Mouse (Mus musculus): ENCODE data around the gene Efcab9. TPM values are rescaled to one million over a fixed set of nuclear protein-coding genes. Genes with fewer than 3 reads are reported as not detected.

The Efcab9 gene
- polyA plus RNA-seq, 1 experiment = not detected

- Histone ChIP-seq H3K27ac (ENCODE audit: insufficient read depth, low read depth, low read length) (no peak overlapping the region), H3K4me3 (ENCODE audit: insufficient read depth, low read depth, low read length) (no peak overlapping the region), H3K27me3 (replicated peaks; ENCODE audit: control insufficient read depth, insufficient read depth, low read length) (no peaks in the 10 kb centered on the region), H3K36me3 (ENCODE audit: control insufficient read depth, insufficient read depth, low read length) (no peaks in the 10 kb centered on the region), H3K4me1 (ENCODE audit: control insufficient read depth, insufficient read depth, low read length) (peaks cover 3% of the 10 kb centered on the region; the same call in 1 of the 2 replicates)
- no peak for TF ChIP-seq CTCF (conservative IDR thresholded peaks at IDR 0.05; ENCODE audit: insufficient read depth, insufficient read length, low read depth, low read length)
- TF ChIP-seq POLR2A (IDR thresholded peaks at IDR 0.05; ENCODE audit: low read depth, low read length) = no peak
- no peak for DNase-seq
- 87% methylated on average over 10 of the region's 10 CpGs for WGBS
Observed at GRCm38 (mm10) chr11:32556333-32556990, 24.6 kb upstream of the Efcab9 start.

- Histone ChIP-seq H3K27me3 (replicated peaks; ENCODE audit: control insufficient read depth, insufficient read depth, low read length) (no peaks in the 10 kb centered on the region), H3K4me1 (ENCODE audit: control insufficient read depth, insufficient read depth, low read length) (peaks cover 3% of the 10 kb centered on the region; the same call in 1 of the 2 replicates), H3K27ac (ENCODE audit: insufficient read depth, low read depth, low read length) (no peak overlapping the region), H3K4me3 (ENCODE audit: insufficient read depth, low read depth, low read length) (no peak overlapping the region), H3K36me3 (ENCODE audit: control insufficient read depth, insufficient read depth, low read length) (no peaks in the 10 kb centered on the region)
- 89% methylated on average over 12 of the region's 12 CpGs for WGBS
- TF ChIP-seq POLR2A (IDR thresholded peaks at IDR 0.05; ENCODE audit: low read depth, low read length) (no peak), CTCF (conservative IDR thresholded peaks at IDR 0.05; ENCODE audit: insufficient read depth, insufficient read length, low read depth, low read length) (no peak)
- peak; percentile 56 for DNase-seq
Observed at GRCm38 (mm10) chr11:32555103-32555689, 23.3 kb upstream of the Efcab9 start.

GRCm38 (mm10) chr11:32554141-32555091, 22.5 kb upstream of the Efcab9 start:
- Histone ChIP-seq H3K36me3 (ENCODE audit: control insufficient read depth, insufficient read depth, low read length) (no peaks in the 10 kb centered on the region), H3K4me3 (ENCODE audit: insufficient read depth, low read depth, low read length) (no peak overlapping the region), H3K4me1 (ENCODE audit: control insufficient read depth, insufficient read depth, low read length) (peaks cover 3% of the 10 kb centered on the region; the same call in 1 of the 2 replicates), H3K27me3 (replicated peaks; ENCODE audit: control insufficient read depth, insufficient read depth, low read length) (no peaks in the 10 kb centered on the region), H3K27ac (ENCODE audit: insufficient read depth, low read depth, low read length) (0 out of 2 replicates have a peak overlapping the region, but pooled peaks have one; percentile 54)
- DNase-seq = no peak
- WGBS = 73% methylated on average over 14 of the region's 14 CpGs
- TF ChIP-seq POLR2A (IDR thresholded peaks at IDR 0.05; ENCODE audit: low read depth, low read length) (no peak), CTCF (conservative IDR thresholded peaks at IDR 0.05; ENCODE audit: insufficient read depth, insufficient read length, low read depth, low read length) (no peak)

- 65% methylated on average over 14 of the region's 14 CpGs for WGBS
- TF ChIP-seq CTCF (conservative IDR thresholded peaks at IDR 0.05; ENCODE audit: insufficient read depth, insufficient read length, low read depth, low read length) = no peak
- Histone ChIP-seq H3K36me3 (ENCODE audit: control insufficient read depth, insufficient read depth, low read length) (no peaks in the 10 kb centered on the region), H3K4me3 (ENCODE audit: insufficient read depth, low read depth, low read length) (no peak overlapping the region), H3K27ac (ENCODE audit: insufficient read depth, low read depth, low read length) (peak overlapping the region; percentile 54), H3K4me1 (ENCODE audit: control insufficient read depth, insufficient read depth, low read length) (peaks cover 3% of the 10 kb centered on the region; the same call in 1 of the 2 replicates), H3K27me3 (replicated peaks; ENCODE audit: control insufficient read depth, insufficient read depth, low read length) (no peaks in the 10 kb centered on the region)
- no peak for DNase-seq
Observed at GRCm38 (mm10) chr11:32553311-32554140, 21.6 kb upstream of the Efcab9 start.

- no peaks in the 10 kb centered on the region for H3K36me3 ChIP-seq (ENCODE audit: control insufficient read depth, insufficient read depth, low read length)
- DNase-seq = peak; percentile 69
- H3K27me3 ChIP-seq (replicated peaks; ENCODE audit: control insufficient read depth, insufficient read depth, low read length) = no peaks in the 10 kb centered on the region
- H3K4me1 ChIP-seq (ENCODE audit: control insufficient read depth, insufficient read depth, low read length) = peaks cover 3% of the 10 kb centered on the region; the same call in 1 of the 2 replicates
- peak overlapping the region; percentile 54 for H3K27ac ChIP-seq (ENCODE audit: insufficient read depth, low read depth, low read length)
- no peak overlapping the region for H3K4me3 ChIP-seq (ENCODE audit: insufficient read depth, low read depth, low read length)
- 49% methylated on average over 13 of the region's 13 CpGs for WGBS
- TF ChIP-seq POLR2A (IDR thresholded peaks at IDR 0.05; ENCODE audit: low read depth, low read length) (no peak), CTCF (conservative IDR thresholded peaks at IDR 0.05; ENCODE audit: insufficient read depth, insufficient read length, low read depth, low read length) (no peak)
Observed at GRCm38 (mm10) chr11:32552401-32553090, 20.7 kb upstream of the Efcab9 start.

Data from kidney, adult 2 months (tissue).